Mouse (Mus musculus) cerebellum, adult 2 months (tissue): Measurements from ENCODE around the gene Thegl.

Experiments
- CTCF ChIP-seq: fragments of 200-500 bp; IDR thresholded peaks from 2 replicates; pipeline ENCODE4 v1.5.1; 2011; ENCODE audit warnings: low read depth, mild to moderate bottlenecking, control low read depth, low read length, moderate library complexity, borderline replicate concordance; ENCODE audit not compliant: insufficient read depth
- POLR2A ChIP-seq: fragments of 200-500 bp; IDR thresholded peaks from 2 replicates; pipeline ENCODE4 v1.6.1; 2011; ENCODE audit warnings: low read length, control low read depth, borderline replicate concordance; ENCODE audit not compliant: insufficient read depth

- TF ChIP-seq CTCF (no peak), POLR2A (no peak)
These were observed 46.6 kb upstream of the Thegl start for GRCm38 (mm10) chr5:76969250-76969649.
